Mouse (Mus musculus): ENCODE data around the gene Trp53tg5. TPM values are rescaled to one million over a fixed set of nuclear protein-coding genes. Genes with fewer than 3 reads are reported as not detected.

Gene Trp53tg5
- total and polyA plus RNA-seq, 2 experiments from 2014 or later: not detected

DNA sequence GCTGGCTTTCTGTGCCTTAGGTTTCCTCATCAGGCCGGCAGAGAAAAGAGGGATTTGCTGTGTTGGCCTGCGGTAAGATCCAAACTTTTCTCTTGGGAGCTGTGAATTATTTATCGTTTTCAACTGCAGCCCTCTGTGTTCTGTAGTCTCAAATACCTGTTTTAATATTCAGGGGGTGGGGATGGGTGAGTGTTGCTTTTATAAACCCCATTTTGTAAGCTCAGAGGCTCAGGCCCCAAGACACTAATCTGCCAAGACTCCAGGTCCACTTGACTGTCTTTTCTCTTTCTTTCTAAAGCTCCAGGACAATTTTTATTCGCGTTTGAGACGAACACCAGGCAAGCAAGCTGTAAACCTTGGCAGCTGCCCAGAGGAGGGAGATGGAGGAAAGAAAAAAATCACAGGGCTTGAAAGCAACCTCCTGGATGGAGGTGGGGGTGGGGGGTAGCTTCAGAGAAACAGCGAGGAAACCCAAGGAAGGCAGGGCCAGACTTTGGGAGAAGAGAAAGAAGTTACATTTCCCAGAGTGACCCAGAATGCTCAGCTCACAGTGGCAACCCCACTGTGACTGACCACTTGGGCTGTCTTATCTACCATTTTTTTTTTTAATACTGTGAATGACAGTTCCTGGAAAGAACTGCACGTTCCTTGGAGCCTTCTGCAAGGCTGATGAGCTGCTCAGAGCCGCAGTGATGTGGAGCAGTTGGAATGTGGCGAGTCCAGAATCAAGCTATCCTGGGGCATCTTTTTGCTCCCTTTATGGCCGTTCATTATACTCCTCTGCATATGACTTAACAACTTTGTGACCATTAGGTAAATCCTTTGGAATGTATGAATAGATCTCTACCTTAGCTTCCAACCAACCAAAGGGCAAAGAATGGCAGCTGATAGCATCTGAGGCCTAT lies 45.0 kb upstream of the Trp53tg5 start:
- no peak for TF ChIP-seq EP300 (IDR thresholded peaks at IDR 0.05; ENCODE audit: low read depth)
- TF ChIP-seq CTCF (IDR thresholded peaks at IDR 0.05; ENCODE audit: low read depth): no peak
- ATAC-seq (ENCODE audit: insufficient read depth, low read depth) (no peak), DNase-seq (ENCODE audit: low spot score) (no peak)
- WGBS: 42% methylated on average over 11 of the region's 11 CpGs
- Histone ChIP-seq H3K36me3 (replicated peaks; ENCODE audit: control insufficient read depth, insufficient read depth, low read length) (no peaks in the 10 kb centered on the region), H3K4me3 (ENCODE audit: low read depth, low read length) (no peak overlapping the region), H3K9ac (replicated peaks; ENCODE audit: low read depth, low read length) (no peak overlapping the region), H3K27me3 (ENCODE audit: control insufficient read depth, insufficient read depth, low read length) (peaks cover 7% of the 10 kb centered on the region; the same call in 1 of the 2 replicates), H3K4me1 (ENCODE audit: control insufficient read depth, insufficient read depth) (no peaks in the 10 kb centered on the region), H3K4me2 (ENCODE audit: low read depth, low read length) (no peak overlapping the region), H3K9me3 (replicated peaks; ENCODE audit: control insufficient read depth, low read length) (0 out of 2 replicates have a peak, but pooled peaks cover 6% of the 10 kb centered on the region), H3K27ac (ENCODE audit: low read depth) (no peak overlapping the region)

DNA sequence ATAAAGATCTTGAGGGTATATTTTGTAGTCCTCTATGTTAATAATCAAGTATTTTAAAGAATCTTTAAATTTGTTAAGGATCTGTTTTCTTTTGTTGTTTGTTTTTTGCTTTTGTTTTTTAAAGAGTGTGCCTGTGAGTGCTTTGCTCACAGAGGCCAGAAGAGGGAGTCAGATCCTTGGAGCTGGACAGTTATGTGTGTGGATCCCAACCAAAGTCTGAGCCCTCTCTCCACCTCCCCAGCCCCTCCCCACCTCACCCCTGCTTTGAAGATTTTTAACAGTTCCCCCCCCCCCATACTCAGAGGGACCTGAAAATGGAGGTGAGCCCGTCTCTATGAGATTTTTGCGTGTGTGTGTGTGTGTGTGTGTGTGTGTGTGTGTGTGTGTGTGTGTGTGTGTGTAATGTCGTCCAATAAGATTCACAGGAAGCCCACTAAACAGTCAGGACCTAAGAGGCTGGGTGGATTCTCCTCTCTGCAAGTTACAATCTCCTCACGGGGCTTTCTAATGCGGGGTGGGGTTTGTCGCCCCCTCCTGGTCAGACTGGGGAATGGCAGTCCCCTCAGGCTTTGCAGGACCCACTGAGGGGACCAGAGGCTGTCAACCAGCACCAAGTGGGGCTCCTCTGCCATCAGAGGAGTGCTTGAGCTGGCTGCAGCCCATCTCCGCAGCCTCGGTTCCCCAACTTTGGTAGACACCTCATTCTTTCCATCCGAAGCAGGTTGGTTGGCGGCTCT lies 44.1 kb upstream of the Trp53tg5 start:
- no peak overlapping the region for H3K9ac ChIP-seq (replicated peaks; ENCODE audit: low read depth, low read length)
- H3K27me3 ChIP-seq (ENCODE audit: control insufficient read depth, insufficient read depth, low read length): peaks cover 7% of the 10 kb centered on the region; the same call in 1 of the 2 replicates
- WGBS: 19% methylated on average over 8 of the region's 10 CpGs
- H3K4me2 ChIP-seq (ENCODE audit: low read depth, low read length): no peak overlapping the region
- 0 out of 2 replicates have a peak, but pooled peaks cover 6% of the 10 kb centered on the region for H3K9me3 ChIP-seq (replicated peaks; ENCODE audit: control insufficient read depth, low read length)
- H3K27ac ChIP-seq (ENCODE audit: low read depth): no peak overlapping the region
- ATAC-seq (ENCODE audit: insufficient read depth, low read depth): no peak
- H3K4me1 ChIP-seq (ENCODE audit: control insufficient read depth, insufficient read depth): no peaks in the 10 kb centered on the region; the same call in 1 of the 2 replicates
- H3K4me3 ChIP-seq (ENCODE audit: low read depth, low read length): no peak overlapping the region
- DNase-seq (ENCODE audit: low spot score): peak; percentile 65
- TF ChIP-seq CTCF (IDR thresholded peaks at IDR 0.05; ENCODE audit: low read depth) (peak; percentile 76), EP300 (IDR thresholded peaks at IDR 0.05; ENCODE audit: low read depth) (no peak)
- H3K36me3 ChIP-seq (replicated peaks; ENCODE audit: control insufficient read depth, insufficient read depth, low read length): no peaks in the 10 kb centered on the region

DNA sequence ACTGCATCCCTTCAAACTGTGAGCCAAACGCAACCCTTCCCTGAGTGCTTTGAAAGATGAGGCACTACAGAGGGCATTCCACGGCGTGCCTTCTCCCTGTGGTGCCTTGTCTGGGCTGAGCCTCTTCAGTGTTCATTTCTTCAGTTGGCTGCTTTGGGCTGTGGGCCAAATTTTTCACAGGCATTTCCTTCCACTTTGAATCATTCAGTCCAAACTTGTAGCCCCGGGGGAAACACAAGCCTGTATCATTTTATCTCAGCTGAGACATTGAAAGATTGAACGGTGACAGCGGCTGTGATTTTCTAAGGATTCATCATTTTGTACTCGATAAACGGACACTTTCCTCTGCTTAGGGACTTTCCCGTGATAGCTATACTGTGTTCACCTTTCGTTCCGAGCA lies 43.1 kb upstream of the Trp53tg5 start:
- ATAC-seq (ENCODE audit: insufficient read depth, low read depth) (no peak), DNase-seq (ENCODE audit: low spot score) (no peak)
- no peak overlapping the region for H3K4me3 ChIP-seq (ENCODE audit: low read depth, low read length)
- no peak overlapping the region for H3K27ac ChIP-seq (ENCODE audit: low read depth)
- WGBS: 76% methylated on average over 11 of the region's 11 CpGs
- no peaks in the 10 kb centered on the region; the same call in 1 of the 2 replicates for H3K4me1 ChIP-seq (ENCODE audit: control insufficient read depth, insufficient read depth)
- no peak overlapping the region for H3K9ac ChIP-seq (replicated peaks; ENCODE audit: low read depth, low read length)
- TF ChIP-seq CTCF (IDR thresholded peaks at IDR 0.05; ENCODE audit: low read depth): no peak
- TF ChIP-seq EP300 (IDR thresholded peaks at IDR 0.05; ENCODE audit: low read depth): no peak
- H3K36me3 ChIP-seq (replicated peaks; ENCODE audit: control insufficient read depth, insufficient read depth, low read length): no peaks in the 10 kb centered on the region
- H3K9me3 ChIP-seq (replicated peaks; ENCODE audit: control insufficient read depth, low read length): 0 out of 2 replicates have a peak, but pooled peaks cover 6% of the 10 kb centered on the region
- no peak overlapping the region for H3K4me2 ChIP-seq (ENCODE audit: low read depth, low read length)
- peaks cover 7% of the 10 kb centered on the region; the same call in 1 of the 2 replicates for H3K27me3 ChIP-seq (ENCODE audit: control insufficient read depth, insufficient read depth, low read length)

DNA sequence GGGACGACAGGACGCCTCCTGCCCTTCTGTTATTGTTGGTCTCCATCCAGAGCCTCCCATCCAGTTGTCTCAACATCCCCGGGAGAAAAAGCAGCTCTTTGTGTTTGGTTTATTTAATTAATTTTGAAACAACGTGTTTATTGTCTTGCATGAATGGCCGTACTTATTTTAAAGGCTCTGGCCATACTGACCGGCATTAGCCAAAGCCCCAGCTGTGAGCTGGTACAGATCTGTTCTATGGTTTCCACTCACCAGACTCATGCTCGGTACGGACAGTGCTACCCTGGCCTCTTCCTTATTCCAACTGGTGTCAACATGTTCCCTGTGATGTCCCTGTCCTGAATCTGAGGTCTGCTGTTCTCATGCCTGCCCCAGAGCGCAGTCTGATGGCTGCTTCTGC lies 42.4 kb upstream of the Trp53tg5 start:
- no peak for ATAC-seq (ENCODE audit: insufficient read depth, low read depth)
- Histone ChIP-seq H3K27me3 (ENCODE audit: control insufficient read depth, insufficient read depth, low read length) (no peaks in the 10 kb centered on the region), H3K27ac (ENCODE audit: low read depth) (no peak overlapping the region), H3K4me1 (ENCODE audit: control insufficient read depth, insufficient read depth) (no peaks in the 10 kb centered on the region; the same call in 1 of the 2 replicates), H3K9me3 (replicated peaks; ENCODE audit: control insufficient read depth, low read length) (0 out of 2 replicates have a peak, but pooled peaks cover 6% of the 10 kb centered on the region), H3K9ac (replicated peaks; ENCODE audit: low read depth, low read length) (no peak overlapping the region), H3K4me2 (ENCODE audit: low read depth, low read length) (no peak overlapping the region), H3K4me3 (ENCODE audit: low read depth, low read length) (no peak overlapping the region), H3K36me3 (replicated peaks; ENCODE audit: control insufficient read depth, insufficient read depth, low read length) (no peaks in the 10 kb centered on the region)
- TF ChIP-seq CTCF (IDR thresholded peaks at IDR 0.05; ENCODE audit: low read depth) (no peak), EP300 (IDR thresholded peaks at IDR 0.05; ENCODE audit: low read depth) (no peak)
- 60% methylated on average over 9 of the region's 9 CpGs for WGBS
- no peak for DNase-seq (ENCODE audit: low spot score)

DNA sequence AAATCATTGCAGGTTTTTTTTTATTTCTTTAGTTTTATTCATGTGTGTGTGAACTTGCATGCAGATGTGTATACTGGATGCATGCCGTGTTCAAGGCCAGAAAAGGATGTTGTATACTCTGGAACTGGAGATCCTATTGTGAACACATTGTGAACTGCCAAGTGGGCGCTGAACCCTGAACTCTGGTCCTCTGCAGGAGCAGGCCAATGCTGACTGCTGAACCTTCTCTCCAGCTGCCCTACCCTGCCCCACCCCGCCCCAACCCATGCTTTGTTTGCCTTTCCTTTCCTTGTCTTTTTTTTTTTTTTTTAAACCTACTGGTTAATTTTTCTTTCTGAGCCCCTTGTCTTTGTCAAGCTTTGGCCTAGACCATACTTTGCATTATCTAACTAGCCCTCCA lies 41.4 kb upstream of the Trp53tg5 start:
- 0 out of 2 replicates have a peak, but pooled peaks cover 6% of the 10 kb centered on the region for H3K9me3 ChIP-seq (replicated peaks; ENCODE audit: control insufficient read depth, low read length)
- H3K27ac ChIP-seq (ENCODE audit: low read depth): no peak overlapping the region
- DNase-seq (ENCODE audit: low spot score) (no peak), ATAC-seq (ENCODE audit: insufficient read depth, low read depth) (no peak)
- H3K4me3 ChIP-seq (ENCODE audit: low read depth, low read length): no peak overlapping the region
- H3K36me3 ChIP-seq (replicated peaks; ENCODE audit: control insufficient read depth, insufficient read depth, low read length): no peaks in the 10 kb centered on the region
- WGBS: 66% methylated on average over 3 of the region's 3 CpGs
- H3K4me1 ChIP-seq (ENCODE audit: control insufficient read depth, insufficient read depth): no peaks in the 10 kb centered on the region; the same call in 1 of the 2 replicates
- TF ChIP-seq CTCF (IDR thresholded peaks at IDR 0.05; ENCODE audit: low read depth) (no peak), EP300 (IDR thresholded peaks at IDR 0.05; ENCODE audit: low read depth) (no peak)
- H3K27me3 ChIP-seq (ENCODE audit: control insufficient read depth, insufficient read depth, low read length): no peaks in the 10 kb centered on the region
- no peak overlapping the region for H3K9ac ChIP-seq (replicated peaks; ENCODE audit: low read depth, low read length)
- H3K4me2 ChIP-seq (ENCODE audit: low read depth, low read length): no peak overlapping the region

Measured in heart, postnatal 0 days (tissue).